Mouse (Mus musculus) forelimb bud, embryonic 11.5 days (tissue): Measurements from ENCODE around the gene Jsrp1.
"Not testable (repeated sequence)": the region's sequence is repeated elsewhere in the genome, so short reads cannot be mapped to it uniquely, and the experiment has no call there.

Experiments
- DNase-seq: peaks from one replicate; pipeline ENCODE4 v3.0.0-alpha.2; 2012; ENCODE audit warnings: low read depth, low spot score

Gene Jsrp1

GRCm38 (mm10) chr10:80832818-80833217, 19.5 kb upstream of the Jsrp1 start:
- no peak for DNase-seq

DNA sequence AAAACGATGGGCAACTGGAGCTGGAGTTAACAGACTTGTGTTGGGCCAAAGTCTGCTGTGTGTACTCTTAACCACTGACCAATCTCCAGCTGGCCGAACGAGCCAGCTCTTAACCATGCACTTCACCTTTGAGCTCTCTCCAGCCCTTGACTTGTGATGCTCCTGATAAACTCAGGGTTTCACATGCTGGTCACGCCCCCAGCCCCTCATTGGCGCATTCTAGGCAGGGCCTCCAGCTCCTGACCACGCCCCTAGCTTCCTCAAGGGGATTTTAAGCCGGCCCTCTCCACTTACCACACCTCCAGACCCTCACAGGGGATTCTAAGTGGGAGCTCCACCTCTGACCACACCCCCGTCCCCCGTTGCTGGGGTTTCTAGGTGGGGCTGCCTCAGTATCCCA, 17.8 kb upstream of the Jsrp1 start:
- DNase-seq, result peak; percentile 72

GRCm38 (mm10) chr10:80829359-80830278, 16.3 kb upstream of the Jsrp1 start:
- no peak for DNase-seq

DNA sequence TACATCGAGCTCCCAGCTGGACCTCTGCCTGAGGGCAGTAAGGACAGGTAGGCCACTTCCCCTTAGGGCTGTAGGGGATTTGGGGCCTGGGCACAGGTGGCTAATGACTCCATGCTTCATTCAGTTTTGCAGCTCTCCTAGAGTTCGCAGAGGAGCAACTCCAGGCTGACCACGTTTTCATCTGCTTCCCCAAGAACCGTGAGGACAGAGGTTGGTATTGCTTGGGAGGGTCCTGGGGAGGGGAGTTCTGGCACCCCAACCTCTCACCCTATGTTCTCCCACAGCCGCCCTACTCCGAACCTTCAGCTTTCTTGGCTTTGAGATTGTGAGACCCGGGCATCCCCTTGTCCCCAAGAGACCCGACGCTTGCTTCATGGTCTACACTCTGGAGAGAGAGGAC, 15.3 kb upstream of the Jsrp1 start:
- not testable (repeated sequence) for DNase-seq

- DNase-seq, result no peak
Observed at GRCm38 (mm10) chr10:80827870-80828420, 14.6 kb upstream of the Jsrp1 start.

- DNase-seq, result no peak
Observed at GRCm38 (mm10) chr10:80827063-80827869, 14.0 kb upstream of the Jsrp1 start.

GRCm38 (mm10) chr10:80826151-80827062, 13.1 kb upstream of the Jsrp1 start, which contains the start of gene Oaz1:
TSS of gene Oaz1 (plus strand) at chr10:80826656.
- peak; percentile 100 for DNase-seq

DNA sequence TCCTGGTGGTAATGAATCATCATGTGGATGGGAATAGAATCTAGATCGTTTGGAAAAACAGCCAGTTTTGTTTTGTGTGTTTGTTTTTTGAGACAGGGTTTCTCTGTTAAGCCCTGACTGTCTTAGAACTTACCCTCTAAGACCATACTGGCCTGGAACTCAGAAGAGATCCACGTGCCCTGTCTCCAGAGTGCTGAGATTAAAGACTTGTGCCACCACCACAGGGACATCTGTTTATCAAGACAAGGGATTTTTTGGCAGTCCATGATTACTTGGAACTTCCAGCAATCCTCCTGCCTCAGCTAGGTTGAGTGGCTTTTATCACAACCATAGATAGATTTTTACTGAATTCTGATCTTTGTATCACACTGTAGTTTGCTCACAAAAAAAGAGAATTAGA, 11.5 kb upstream of the Jsrp1 start:
- DNase-seq, result no peak

- DNase-seq, result no peak
Observed at GRCm38 (mm10) chr10:80823847-80824643, 10.7 kb upstream of the Jsrp1 start.

DNA sequence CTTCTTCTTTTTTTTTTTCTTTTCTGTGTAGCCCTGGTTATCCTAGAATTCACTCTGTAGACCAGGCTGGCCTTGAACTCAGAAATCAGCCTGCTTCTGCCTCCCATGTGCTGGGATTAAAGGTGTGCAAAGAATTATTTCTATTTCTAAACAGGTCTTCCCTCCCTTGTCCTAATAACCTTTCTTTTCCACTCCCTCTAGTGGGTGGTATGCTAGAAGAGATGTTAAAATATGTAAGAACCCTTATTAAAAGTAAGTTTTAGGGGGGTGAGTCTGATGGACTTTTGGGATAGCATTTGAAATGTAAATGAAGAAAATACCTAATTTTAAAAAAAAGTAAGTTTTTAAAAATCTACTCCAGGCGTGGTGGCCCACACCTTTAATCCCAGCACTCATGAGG, 10.0 kb upstream of the Jsrp1 start:
- DNase-seq, result no peak

DNA sequence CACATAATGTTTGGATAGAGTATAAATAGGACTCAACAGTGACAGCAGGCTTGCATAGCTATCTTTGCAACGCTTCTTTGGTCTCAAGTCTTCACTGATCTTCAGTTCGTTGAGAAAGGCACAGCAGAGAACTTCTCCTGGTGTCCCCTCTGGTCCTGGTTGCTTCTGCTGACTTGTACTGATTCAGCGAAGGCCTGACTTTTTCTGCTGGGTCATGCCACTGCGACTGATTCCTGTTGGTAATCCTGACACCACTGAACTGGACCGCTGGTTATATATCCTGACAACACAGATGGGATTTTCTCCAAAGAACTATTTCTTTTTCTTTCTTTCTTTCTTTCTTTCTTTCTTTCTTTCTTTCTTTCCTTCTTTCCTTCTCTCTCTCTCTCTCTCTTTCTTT, 9.2 kb upstream of the Jsrp1 start:
- DNase-seq, result no peak

GRCm38 (mm10) chr10:80821991-80822390, 8.7 kb upstream of the Jsrp1 start:
- DNase-seq, result no peak

DNA sequence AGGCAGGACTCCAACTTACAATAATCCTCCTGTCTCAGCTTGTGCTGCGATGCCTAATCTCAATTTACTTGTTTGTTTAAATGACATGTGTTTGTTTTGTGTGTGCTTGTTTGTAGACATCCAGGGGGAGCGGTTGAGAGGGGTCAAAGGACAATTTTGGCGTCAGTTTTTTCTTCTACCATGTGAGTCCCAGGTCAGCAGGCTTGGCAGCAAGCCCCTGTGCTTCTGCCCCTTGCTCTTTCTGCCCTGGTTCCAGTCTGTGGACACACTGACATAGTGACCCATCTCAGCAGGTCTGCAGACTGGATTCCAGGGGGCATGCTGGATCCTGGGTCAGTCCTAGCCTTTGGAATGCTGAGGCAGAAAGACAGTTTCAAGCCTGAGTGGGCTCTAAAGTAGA, 6.1 kb upstream of the Jsrp1 start:
- DNase-seq, result no peak

GRCm38 (mm10) chr10:80818599-80819281, 5.4 kb upstream of the Jsrp1 start:
- no peak for DNase-seq

DNA sequence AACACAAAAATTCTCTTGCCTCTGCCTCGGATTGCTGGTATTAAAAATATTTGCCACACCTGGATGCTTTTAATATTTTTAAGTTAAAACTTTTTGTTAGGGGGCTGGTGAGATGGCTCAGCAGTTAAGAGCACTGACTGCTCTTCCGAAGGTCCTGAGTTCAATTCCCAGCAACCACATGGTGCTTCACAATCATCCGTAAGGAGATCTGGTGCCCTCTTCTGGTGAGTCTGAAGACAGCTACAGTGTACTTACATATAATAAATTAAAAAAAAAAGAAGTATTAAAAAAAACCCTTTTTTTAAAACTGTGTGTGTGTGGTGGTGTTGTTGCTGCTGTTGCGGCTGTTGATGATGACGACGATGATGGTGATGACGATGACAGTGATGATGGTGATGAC, 4.7 kb upstream of the Jsrp1 start:
- not testable (repeated sequence) for DNase-seq

- DNase-seq, result no peak
Observed at GRCm38 (mm10) chr10:80817164-80817563, 3.9 kb upstream of the Jsrp1 start.

DNA sequence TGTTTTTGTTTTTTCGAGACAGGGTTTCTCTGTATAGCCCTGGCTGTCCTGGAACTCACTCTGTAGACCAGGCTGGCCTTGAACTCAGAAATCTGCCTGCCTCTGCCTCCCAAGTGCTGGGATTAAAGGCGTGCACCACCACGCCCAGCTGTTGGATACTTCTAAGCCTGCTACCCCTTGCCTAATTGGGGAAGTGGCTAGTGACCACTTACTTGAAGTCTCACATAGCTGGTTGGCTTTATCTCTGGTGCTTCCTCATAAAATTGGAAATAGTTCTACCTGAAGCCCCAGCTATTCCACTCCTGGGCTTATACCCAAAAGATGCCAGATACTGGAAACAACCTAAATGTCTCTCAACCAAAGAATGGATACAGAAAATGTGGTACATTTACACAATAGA, 3.0 kb upstream of the Jsrp1 start:
- not testable (repeated sequence) for DNase-seq

DNA sequence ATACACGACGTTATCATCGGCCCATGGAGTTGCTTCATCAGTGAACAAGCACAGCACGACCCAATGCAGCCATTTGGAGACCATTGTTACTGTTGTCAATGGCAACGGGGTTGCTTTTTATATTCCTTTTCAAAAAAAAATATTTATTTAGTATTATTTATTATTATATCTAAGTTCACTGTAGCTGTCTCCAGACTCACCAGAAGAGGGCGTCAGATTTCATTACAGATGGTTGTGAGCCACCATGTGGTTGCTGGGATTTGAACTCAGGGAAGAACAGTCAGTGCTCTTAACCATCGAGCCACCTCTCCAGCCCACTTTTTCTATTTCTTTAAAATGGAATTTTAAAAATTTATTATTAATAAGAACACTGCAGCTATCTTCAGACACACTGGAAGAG, 1.5 kb upstream of the Jsrp1 start:
- DNase-seq, result no peak

DNA sequence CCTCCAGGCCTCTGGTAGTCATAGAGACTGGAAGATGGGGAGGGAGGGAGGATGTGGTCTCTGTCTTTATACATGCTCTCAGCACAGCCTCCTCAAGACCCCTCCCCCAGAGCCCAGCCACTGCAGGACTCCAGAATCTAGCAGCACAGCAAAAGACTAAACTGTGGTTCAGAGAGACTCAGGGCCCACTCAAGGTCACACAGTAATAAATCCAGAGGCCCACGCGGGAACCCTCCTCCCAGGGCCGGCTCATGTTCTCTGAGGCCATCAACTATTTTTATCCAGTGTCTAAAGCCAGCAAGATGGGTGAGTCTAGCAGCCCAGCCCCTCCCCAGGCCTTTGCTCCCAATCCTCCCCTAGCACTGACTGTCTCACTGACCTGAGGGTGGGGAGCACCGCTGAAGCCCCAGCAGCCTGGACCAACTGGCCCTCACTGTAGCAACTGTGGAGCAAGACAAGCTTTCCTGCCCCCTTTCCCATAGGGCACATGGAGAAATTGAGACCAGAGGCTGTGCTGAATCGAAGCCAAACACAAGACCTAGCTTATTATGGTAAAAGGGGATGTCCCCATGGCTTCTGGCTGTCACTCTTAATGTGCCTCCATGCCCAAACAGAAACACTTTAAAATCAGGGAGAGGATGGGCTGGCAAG, 782 bp downstream of the Jsrp1 start:
- DNase-seq, result no peak
